Mouse (Mus musculus): ENCODE results near the gene Scn3b. TPM values are rescaled to one million over a fixed set of nuclear protein-coding genes. Genes with fewer than 3 reads are reported as not detected.

Gene Scn3b
- polyA plus RNA-seq (2015; fragmentation: Nextera tagmentation; extraction: Ambion mirVana): 103 and 127 TPM in 2 replicates

GRCm38 (mm10) chr9:40269103-40269861 is at the start of gene Scn3b:
TSS of gene Scn3b (plus strand) at chr9:40269217.
- H3K9ac ChIP-seq (replicated peaks; ENCODE audit: low read depth, low read length): peak within 1 kb of the TSS; percentile 74
- no peaks in the 10 kb centered on the region for H3K9me3 ChIP-seq (ENCODE audit: control insufficient read depth, low read length)
- H3K27ac ChIP-seq (ENCODE audit: low read length): peak within 1 kb of the TSS; percentile 58
- H3K36me3 ChIP-seq (ENCODE audit: control insufficient read depth, insufficient read depth): no peaks in the 10 kb centered on the region
- peak within 1 kb of the TSS; percentile 68 for H3K4me2 ChIP-seq (ENCODE audit: low read length)
- peak; percentile 97 for ATAC-seq
- H3K4me3 ChIP-seq (replicated peaks; ENCODE audit: low read length): peak within 1 kb of the TSS; percentile 59
- under 1% methylated on average over 41 of the region's 42 CpGs for WGBS
- peaks cover 42% of the 10 kb centered on the region for H3K4me1 ChIP-seq (replicated peaks; ENCODE audit: control insufficient read depth, insufficient read depth, low read length)
- no peaks in the 10 kb centered on the region for H3K27me3 ChIP-seq (replicated peaks; ENCODE audit: control insufficient read depth, insufficient read depth, low read length)

DNA sequence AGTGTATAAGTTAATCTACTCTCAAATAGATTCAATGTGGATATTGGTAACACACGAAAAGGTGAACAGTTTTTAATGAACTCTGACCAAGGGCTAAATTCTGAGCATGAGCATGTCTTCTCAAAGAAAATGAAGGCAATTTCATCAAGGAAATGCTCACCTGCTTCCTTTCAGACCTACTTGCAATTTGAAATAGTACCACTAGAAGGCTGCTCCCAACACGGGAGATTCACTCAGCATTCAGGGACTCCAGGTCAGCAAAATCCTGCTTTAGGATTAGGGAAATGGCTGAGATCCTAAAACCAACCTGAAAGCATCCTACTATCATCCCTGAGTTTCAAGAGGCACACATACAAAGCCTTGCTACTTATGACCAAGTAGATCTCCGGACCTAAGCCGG is 44.7 kb upstream of the Scn3b start:
- H3K4me3 ChIP-seq (replicated peaks; ENCODE audit: low read length): no peak overlapping the region
- H3K4me2 ChIP-seq (ENCODE audit: low read length): no peak overlapping the region
- no peak overlapping the region for H3K27ac ChIP-seq (ENCODE audit: low read length)
- WGBS: 72% methylated on average over 4 of the region's 4 CpGs
- no peaks in the 10 kb centered on the region for H3K9me3 ChIP-seq (ENCODE audit: control insufficient read depth, low read length)
- no peak overlapping the region for H3K9ac ChIP-seq (replicated peaks; ENCODE audit: low read depth, low read length)
- no peaks in the 10 kb centered on the region for H3K36me3 ChIP-seq (ENCODE audit: control insufficient read depth, insufficient read depth)
- no peaks in the 10 kb centered on the region for H3K27me3 ChIP-seq (replicated peaks; ENCODE audit: control insufficient read depth, insufficient read depth, low read length)
- no peak for ATAC-seq
- 0 out of 2 replicates have a peak, but pooled peaks cover 3% of the 10 kb centered on the region for H3K4me1 ChIP-seq (replicated peaks; ENCODE audit: control insufficient read depth, insufficient read depth, low read length)

DNA sequence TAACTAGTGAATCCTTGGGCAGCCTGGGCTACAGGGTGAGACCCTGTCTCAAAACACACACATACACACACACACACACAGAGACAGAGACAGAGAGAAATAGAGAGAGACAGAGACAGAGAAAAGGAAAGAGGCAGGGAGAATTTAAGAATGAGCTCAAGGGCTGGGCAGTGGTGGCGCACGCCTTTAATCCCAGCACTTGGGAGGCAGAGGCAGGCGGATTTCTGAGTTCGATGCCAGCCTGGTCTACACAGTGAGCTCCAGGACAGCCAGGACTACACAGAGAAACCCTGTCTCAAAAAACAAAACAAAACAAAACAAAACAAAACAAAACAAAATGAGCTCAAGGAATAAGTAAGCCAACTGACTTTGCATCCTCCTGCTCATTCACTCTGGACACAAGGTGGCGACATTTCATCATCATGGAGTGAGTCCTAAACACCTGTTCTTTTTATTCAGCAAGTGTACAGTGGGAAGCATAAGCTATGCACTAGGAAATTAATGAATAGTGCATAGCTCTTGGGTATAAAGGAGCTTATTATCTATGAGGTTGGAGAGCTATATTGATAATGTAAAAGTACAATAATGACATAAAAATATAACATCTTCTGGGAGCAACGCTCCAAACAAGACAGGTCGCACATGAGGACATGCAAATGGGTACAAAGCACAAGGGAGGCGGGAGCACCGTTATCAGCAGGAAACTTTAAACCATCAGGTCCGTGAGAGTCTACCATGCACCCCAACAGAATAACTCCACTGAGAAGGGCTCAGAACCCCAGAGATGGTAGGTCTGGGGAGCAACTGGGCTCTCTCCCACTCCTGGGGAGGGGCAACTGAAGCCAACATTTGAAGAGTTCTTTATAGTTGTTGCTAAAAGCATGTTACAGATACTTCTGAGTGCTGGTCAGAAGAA is 40.9 kb upstream of the Scn3b start:
- WGBS: 70% methylated on average over 10 of the region's 10 CpGs
- Histone ChIP-seq H3K9ac (replicated peaks; ENCODE audit: low read depth, low read length) (no peak overlapping the region), H3K36me3 (ENCODE audit: control insufficient read depth, insufficient read depth) (no peaks in the 10 kb centered on the region), H3K27me3 (replicated peaks; ENCODE audit: control insufficient read depth, insufficient read depth, low read length) (no peaks in the 10 kb centered on the region), H3K4me2 (ENCODE audit: low read length) (no peak overlapping the region), H3K9me3 (ENCODE audit: control insufficient read depth, low read length) (no peaks in the 10 kb centered on the region), H3K4me3 (replicated peaks; ENCODE audit: low read length) (no peak overlapping the region), H3K4me1 (replicated peaks; ENCODE audit: control insufficient read depth, insufficient read depth, low read length) (0 out of 2 replicates have a peak, but pooled peaks cover 5% of the 10 kb centered on the region), H3K27ac (ENCODE audit: low read length) (no peak overlapping the region)
- ATAC-seq: peak; percentile 88

DNA sequence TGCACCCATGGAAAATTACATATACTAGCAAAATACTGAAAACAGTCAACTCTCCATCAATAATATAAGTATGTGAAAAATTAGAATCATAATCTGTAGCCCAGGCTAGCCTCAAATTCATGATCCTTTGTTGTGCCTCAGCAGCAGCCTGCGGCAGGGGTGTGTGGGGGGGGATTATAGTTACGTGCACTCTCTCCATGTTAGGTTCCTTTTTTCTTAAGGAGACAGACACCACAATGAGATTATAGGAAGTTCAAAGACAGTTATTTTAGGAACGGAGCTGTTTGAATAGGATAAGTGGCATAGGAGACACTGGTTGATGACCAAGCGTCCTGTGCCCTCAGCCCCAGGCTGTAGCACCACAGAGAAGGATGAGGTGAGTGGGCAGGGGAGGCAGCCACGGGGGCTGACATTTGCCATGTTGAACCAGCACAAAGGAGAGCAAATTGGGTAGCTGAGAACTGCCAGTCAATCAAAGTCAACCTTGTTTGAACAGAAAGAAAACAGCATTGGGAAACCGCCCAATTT is 40.1 kb upstream of the Scn3b start:
- no peak overlapping the region for H3K4me3 ChIP-seq (replicated peaks; ENCODE audit: low read length)
- H3K4me2 ChIP-seq (ENCODE audit: low read length): no peak overlapping the region
- no peak for ATAC-seq
- H3K4me1 ChIP-seq (replicated peaks; ENCODE audit: control insufficient read depth, insufficient read depth, low read length): 0 out of 2 replicates have a peak, but pooled peaks cover 5% of the 10 kb centered on the region
- H3K9me3 ChIP-seq (ENCODE audit: control insufficient read depth, low read length): no peaks in the 10 kb centered on the region
- WGBS: 38% methylated on average over 6 of the region's 6 CpGs
- H3K27ac ChIP-seq (ENCODE audit: low read length): no peak overlapping the region
- H3K36me3 ChIP-seq (ENCODE audit: control insufficient read depth, insufficient read depth): no peaks in the 10 kb centered on the region
- no peaks in the 10 kb centered on the region for H3K27me3 ChIP-seq (replicated peaks; ENCODE audit: control insufficient read depth, insufficient read depth, low read length)
- no peak overlapping the region for H3K9ac ChIP-seq (replicated peaks; ENCODE audit: low read depth, low read length)

DNA sequence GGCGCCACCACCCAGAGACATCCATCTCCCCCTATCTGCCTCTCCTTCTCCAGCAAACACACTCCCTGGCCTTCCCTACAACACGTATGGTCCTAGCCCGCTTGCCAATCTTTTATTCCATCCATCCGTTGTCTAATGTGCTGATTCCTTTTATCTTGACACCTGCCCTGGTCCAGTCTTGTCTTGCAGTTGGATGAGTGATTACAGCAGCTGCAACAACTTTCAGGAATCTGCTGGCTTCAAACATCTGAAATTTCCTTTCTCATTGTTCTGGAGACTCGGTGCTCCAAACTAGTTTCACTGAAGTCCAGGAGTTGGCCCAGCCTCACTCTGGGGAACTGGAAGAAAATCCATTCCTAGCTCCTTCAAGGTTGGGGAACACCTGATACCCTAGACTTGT is 39.5 kb upstream of the Scn3b start:
- Histone ChIP-seq H3K9ac (replicated peaks; ENCODE audit: low read depth, low read length) (no peak overlapping the region), H3K36me3 (ENCODE audit: control insufficient read depth, insufficient read depth) (no peaks in the 10 kb centered on the region), H3K4me2 (ENCODE audit: low read length) (no peak overlapping the region), H3K27me3 (replicated peaks; ENCODE audit: control insufficient read depth, insufficient read depth, low read length) (no peaks in the 10 kb centered on the region), H3K4me1 (replicated peaks; ENCODE audit: control insufficient read depth, insufficient read depth, low read length) (0 out of 2 replicates have a peak, but pooled peaks cover 5% of the 10 kb centered on the region), H3K9me3 (ENCODE audit: control insufficient read depth, low read length) (no peaks in the 10 kb centered on the region), H3K27ac (ENCODE audit: low read length) (no peak overlapping the region), H3K4me3 (replicated peaks; ENCODE audit: low read length) (no peak overlapping the region)
- WGBS: 55% methylated on average over 5 of the region's 5 CpGs
- no peak for ATAC-seq

DNA sequence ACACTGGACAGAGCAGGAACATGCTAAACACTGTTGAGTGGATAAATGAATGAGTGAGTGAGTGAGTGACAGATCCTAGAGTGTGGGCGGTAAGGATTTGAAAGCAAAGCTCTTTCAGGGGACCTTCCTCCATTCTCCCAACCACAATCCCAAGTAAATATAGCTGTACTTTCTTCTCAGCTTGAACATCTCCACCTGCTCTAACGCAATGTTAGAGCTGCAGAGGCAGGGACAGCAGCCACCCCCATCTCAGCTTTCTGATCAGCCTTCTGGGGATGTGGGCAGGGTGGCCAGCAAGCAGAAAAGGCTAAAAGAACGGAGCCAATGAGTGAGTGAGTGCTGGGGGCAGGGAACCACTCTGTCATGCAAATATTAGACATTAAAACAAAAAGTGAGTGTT is 38.0 kb upstream of the Scn3b start:
- H3K27me3 ChIP-seq (replicated peaks; ENCODE audit: control insufficient read depth, insufficient read depth, low read length): no peaks in the 10 kb centered on the region
- H3K36me3 ChIP-seq (ENCODE audit: control insufficient read depth, insufficient read depth): no peaks in the 10 kb centered on the region
- H3K9ac ChIP-seq (replicated peaks; ENCODE audit: low read depth, low read length): no peak overlapping the region
- WGBS: 83% methylated on average over 3 of the region's 3 CpGs
- H3K27ac ChIP-seq (ENCODE audit: low read length): no peak overlapping the region
- ATAC-seq: no peak
- no peaks in the 10 kb centered on the region for H3K9me3 ChIP-seq (ENCODE audit: control insufficient read depth, low read length)
- no peak overlapping the region for H3K4me2 ChIP-seq (ENCODE audit: low read length)
- 0 out of 2 replicates have a peak, but pooled peaks cover 5% of the 10 kb centered on the region for H3K4me1 ChIP-seq (replicated peaks; ENCODE audit: control insufficient read depth, insufficient read depth, low read length)
- no peak overlapping the region for H3K4me3 ChIP-seq (replicated peaks; ENCODE audit: low read length)

GRCm38 (mm10) chr9:40234233-40235072 is 34.6 kb upstream of the Scn3b start:
- H3K4me3 ChIP-seq (replicated peaks; ENCODE audit: low read length): no peak overlapping the region
- no peaks in the 10 kb centered on the region for H3K36me3 ChIP-seq (ENCODE audit: control insufficient read depth, insufficient read depth)
- no peak for ATAC-seq
- WGBS: 75% methylated on average over 10 of the region's 10 CpGs
- H3K27me3 ChIP-seq (replicated peaks; ENCODE audit: control insufficient read depth, insufficient read depth, low read length): no peaks in the 10 kb centered on the region
- H3K9me3 ChIP-seq (ENCODE audit: control insufficient read depth, low read length): no peaks in the 10 kb centered on the region
- 0 out of 2 replicates have a peak, but pooled peaks cover under 1% of the 10 kb centered on the region for H3K4me1 ChIP-seq (replicated peaks; ENCODE audit: control insufficient read depth, insufficient read depth, low read length)
- H3K27ac ChIP-seq (ENCODE audit: low read length): no peak overlapping the region
- H3K9ac ChIP-seq (replicated peaks; ENCODE audit: low read depth, low read length): no peak overlapping the region
- no peak overlapping the region for H3K4me2 ChIP-seq (ENCODE audit: low read length)

DNA sequence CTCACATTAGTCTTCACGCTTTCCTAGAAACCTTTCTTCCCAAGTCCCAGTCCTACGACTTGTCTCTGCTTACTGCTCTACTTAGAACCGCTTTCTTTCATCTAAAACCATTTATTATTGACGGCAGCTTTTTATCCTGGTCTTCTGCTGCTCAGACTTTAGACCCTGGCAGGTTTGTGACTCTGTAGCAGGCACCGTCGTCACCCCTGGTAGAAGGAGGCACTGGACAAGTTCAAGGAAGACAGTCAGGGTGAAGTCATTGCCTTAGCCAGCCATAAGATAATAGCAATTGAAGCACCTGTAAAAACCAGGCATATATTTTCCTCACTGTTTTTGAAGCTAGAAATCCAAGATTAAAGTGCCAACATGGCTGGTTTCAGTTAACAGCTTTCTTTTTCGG is 33.8 kb upstream of the Scn3b start:
- no peak for ATAC-seq
- no peaks in the 10 kb centered on the region for H3K27me3 ChIP-seq (replicated peaks; ENCODE audit: control insufficient read depth, insufficient read depth, low read length)
- H3K36me3 ChIP-seq (ENCODE audit: control insufficient read depth, insufficient read depth): no peaks in the 10 kb centered on the region
- WGBS: 81% methylated on average over 7 of the region's 7 CpGs
- H3K4me2 ChIP-seq (ENCODE audit: low read length): no peak overlapping the region
- H3K4me1 ChIP-seq (replicated peaks; ENCODE audit: control insufficient read depth, insufficient read depth, low read length): no peaks in the 10 kb centered on the region
- no peak overlapping the region for H3K4me3 ChIP-seq (replicated peaks; ENCODE audit: low read length)
- no peaks in the 10 kb centered on the region for H3K9me3 ChIP-seq (ENCODE audit: control insufficient read depth, low read length)
- H3K9ac ChIP-seq (replicated peaks; ENCODE audit: low read depth, low read length): no peak overlapping the region
- no peak overlapping the region for H3K27ac ChIP-seq (ENCODE audit: low read length)
